Mouse (Mus musculus): ENCODE measurements around the gene Wee1. TPM values are rescaled to one million over a fixed set of nuclear protein-coding genes. Genes with fewer than 3 reads are reported as not detected.
"Not testable (repeated sequence)": the region's sequence is repeated elsewhere in the genome, so short reads cannot be mapped to it uniquely, and the experiment has no call there.

The Wee1 gene
- 13.5 and 13.6 TPM in 2 replicates for polyA plus RNA-seq (2012; rRNA removed)

DNA sequence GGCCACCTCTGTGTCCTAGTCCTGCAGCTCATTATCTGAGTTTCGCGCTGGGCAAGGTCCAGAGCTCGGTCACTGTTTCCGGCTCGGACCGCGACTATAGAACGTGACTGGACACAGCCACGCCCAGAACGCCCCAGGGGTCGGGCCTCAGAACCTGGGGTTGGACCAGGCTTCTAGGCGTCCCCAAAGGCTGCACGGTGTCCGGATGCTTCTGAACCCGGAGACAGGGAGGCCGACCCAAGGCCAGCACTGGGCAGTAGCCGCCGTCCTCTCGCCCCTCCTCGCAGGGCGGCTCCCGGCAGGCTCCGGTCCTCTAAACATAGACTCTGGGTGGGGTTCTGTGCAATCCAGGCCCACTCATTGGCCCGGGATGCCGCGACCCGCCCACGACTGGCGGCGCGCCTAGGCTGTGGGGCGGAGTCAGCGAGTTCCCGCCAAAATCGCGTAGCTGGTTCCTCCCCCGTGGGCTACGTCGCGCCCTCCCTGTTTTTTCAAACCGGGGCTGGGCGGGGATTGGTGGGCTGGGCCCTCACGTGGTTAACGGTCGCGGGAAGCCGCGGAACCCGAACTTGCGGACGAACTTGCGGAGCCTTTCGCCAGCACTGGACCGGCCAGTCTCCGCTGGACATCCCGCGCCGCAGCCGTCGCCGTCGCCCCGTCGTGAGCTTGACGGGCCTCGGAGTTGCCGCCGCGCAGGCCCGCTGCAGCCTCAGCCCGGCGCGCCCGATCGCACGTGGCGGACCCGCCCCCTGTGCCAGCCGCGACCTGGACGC lies at the start of gene Wee1:
Wee1 (plus strand) TSS at position 531 of the 773 bp plus-strand sequence.
- DNase-seq (ENCODE audit: low spot score) = peak; percentile 98

DNA sequence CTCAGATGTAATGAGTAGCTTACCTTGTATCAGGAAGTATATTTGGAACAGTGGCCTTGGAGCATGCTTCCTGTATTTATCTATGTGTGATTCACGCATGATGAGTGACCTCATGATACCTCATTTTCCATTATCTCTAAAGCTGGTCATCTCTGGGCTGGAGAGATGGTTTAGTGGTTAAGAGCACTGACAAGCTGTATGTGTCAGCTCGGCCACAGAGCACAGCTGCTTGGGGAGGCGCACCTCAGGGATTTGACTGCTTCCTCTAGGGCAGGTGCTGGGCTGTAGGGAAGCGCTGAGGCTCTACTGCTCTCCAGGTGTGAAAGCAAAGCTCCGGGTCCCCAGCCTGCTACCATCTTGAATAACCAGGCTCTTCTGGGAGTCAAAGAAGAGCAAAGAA lies 43.7 kb upstream of the Wee1 start:
- DNase-seq (ENCODE audit: low spot score) = no peak

DNA sequence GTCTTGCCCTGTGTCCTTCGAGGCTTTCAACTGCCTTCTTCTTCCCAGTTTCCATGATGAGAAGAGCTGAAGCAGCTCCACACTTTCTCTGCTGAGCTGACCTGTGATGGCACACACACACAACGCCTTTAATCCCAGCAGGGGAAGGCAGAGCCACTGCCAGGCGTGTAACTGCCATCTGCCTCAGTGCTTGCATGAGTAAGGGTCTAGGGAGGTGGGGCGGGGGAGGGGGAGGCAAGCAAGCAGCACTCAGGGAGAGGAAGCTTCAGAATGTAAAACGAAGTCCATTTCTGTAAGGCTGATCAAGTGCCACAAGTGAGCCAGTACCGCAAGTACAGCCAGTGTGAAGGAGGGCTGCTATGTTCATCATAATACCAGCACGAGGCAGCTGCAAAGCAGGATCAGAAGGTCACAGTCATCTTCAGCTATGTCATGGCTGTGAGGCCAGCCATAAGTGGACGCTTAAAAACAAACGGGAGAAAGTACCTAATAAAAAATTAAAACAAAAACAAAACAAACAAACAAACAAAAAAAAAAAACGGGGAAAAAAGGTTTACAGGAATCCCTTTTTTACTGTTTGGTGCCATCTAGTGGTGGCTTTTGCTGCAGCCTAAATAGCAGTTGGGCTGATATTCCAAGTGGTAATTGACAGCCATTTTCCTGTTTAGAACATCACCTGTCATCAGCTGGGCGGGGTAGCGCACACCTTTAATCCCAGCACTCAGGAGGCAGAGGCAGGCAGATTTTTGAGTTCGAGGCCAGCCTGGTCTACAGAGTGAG lies 38.3 kb upstream of the Wee1 start:
- no peak for DNase-seq (ENCODE audit: low spot score)

DNA sequence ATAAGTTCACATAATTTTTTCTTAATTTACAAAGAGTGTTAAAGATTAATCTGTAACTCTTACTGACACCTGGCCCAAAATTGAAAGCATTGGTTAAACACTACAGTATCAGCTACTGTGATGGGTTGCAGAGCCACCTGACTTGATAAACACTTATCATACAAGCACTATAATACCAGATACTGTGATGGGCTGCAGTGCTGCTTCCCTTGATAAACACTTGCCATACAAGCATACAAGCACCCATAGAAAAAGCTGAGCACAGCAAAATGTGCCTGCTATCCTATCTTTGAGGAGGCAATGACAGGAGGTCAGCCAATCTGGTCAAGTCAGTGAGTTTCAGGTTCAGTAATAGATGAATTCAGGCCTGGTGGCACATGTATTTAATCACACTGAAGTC lies 36.6 kb upstream of the Wee1 start:
- DNase-seq (ENCODE audit: low spot score) = no peak

DNA sequence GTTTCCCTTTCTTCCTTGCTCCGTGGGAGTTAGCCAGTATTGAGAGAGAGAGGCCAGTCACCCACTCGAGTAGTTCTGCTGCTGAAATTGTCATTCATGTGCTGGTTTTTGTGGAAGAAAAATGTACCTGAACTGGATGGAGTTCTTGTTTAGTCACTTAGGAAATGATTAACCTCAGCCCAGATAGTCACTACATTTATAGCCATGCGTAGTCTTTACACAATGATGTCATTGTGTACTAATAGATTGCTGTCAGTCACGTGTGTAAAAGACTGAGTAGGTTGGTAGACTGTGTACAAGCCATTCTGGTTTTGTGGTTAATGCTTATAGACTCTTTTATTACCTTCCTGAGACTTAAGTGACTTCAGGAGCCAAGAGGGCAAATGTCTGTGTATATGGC lies 33.9 kb upstream of the Wee1 start:
- DNase-seq (ENCODE audit: low spot score) = no peak

DNA sequence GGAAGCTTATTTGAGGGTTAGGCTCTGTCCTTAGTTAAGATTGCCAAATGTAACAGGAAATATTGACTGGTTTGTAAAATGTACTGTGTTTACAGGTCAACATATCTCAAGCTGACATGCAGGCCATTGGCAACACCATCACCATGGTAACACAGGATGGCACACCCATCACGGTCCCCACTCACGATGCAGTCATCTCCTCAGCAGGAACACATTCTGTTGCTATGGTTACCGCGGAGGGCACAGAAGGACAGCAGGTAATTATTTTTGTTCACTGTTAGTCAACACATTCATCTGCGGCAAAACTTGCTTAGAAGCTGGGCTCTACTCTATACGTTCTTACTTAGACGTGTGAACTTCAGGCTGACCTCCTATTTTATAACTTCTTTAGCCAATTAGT lies 30.2 kb upstream of the Wee1 start:
- no peak for DNase-seq (ENCODE audit: low spot score)

DNA sequence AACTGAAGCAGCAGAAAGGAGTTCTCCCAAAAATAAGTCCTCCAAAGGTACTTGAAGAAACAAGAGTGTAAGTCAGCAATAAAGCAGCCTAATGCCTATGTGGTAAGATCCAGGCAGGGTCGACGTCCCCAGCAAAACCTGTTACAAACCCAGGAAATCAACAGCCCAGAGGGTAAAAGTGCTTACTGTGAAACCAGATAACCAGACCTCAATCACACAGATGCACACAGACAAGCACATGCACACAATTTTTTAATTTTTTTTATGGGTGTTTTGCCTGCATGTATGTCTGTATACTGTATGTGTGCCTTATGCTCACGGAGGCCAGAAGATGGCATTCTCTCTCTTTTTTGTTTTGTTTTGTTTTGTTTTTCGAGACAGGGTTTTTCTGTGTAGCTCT lies 25.5 kb upstream of the Wee1 start:
- no peak for DNase-seq (ENCODE audit: low spot score)

DNA sequence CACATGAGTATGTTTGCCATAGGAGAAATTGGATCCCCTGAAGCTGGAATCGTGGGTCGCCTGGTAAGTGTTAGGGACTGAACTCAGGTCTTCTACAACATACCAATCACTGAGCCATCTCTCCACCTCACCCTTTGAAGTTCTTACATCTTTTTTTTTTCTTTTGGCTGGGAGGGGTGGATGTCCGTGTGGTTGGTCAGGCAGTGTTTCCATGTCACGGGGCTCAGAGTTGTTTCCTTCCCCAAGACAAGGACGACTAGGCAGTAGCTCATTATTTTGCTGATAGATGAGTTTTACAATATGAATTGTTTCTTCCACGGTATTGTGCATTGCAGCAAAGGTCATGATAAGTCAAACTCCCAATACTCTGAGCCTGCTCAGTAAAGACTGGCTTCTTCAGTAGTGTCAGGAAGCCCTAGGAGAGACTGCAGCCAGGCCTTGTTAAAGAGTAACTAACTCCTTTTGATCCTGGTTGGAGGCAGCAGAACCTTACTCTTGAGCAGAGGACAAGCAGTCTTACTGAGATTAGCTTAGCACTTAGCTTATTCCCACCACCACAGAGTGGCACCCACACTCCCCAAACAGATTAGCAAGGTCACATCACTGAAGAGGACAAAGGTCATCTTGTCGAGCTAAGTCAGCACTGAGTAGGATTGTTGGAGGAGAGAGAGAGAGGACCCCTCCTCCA lies 24.6 kb upstream of the Wee1 start:
- no peak for DNase-seq (ENCODE audit: low spot score)

DNA sequence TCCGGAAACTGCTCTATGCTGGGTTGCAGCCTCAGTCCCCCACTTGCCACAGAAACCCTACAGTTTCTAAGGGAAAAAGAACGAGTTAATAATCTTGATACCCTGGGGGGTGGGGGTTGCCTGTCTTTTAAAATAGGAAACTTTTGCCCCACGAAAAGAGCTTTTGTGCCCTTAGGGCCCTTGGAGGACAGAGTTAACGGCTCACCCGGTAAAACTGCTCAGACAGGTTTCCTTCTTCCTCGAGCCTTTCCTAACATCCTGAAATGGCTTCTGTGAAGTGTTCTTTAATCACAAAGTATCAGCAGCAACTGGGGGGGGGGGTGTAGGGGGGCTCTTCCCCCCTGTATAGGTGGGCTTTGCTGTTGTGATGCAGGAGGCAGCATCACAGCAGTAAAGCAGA lies 21.0 kb upstream of the Wee1 start:
- DNase-seq (ENCODE audit: low spot score) = no peak

DNA sequence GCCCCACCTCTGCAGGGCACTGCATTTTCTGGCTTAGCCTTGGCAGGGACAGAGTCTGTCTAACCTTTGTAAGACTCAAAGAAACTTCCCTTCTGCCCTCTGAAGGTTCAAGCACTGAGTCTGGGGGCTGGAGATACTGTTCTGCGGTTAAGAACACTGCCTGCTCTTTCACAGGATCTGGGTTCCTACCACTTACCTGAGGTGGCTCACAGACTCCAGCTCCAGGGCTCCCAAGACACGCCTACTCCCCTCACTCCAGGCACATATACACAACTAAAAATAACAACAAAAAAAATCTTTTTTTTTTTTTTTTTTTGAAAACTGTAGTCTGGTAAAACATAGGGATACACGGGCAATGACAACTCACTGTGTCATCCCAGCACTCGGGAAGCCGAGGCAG lies 20.6 kb upstream of the Wee1 start:
- no peak for DNase-seq (ENCODE audit: low spot score)

DNA sequence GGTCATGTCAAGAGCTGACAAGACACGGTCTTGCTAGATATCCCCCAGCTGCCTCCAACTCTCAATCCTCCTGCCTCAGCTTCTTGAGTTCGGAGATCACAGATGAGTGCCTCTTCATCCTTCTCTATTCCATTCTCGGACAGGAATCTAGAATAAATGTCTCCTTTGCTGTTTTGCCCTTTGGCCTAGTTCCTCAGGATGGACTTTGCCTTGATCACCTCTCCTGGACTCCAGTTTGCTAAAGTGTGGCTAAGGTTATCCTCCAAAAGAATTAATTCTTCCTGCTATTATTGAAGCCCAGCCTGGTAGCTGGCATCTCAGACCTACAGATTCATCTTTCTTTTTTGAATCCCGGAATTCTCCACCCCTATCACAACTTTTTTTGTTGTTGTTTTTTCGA lies 16.8 kb upstream of the Wee1 start:
- DNase-seq (ENCODE audit: low spot score) = no peak

DNA sequence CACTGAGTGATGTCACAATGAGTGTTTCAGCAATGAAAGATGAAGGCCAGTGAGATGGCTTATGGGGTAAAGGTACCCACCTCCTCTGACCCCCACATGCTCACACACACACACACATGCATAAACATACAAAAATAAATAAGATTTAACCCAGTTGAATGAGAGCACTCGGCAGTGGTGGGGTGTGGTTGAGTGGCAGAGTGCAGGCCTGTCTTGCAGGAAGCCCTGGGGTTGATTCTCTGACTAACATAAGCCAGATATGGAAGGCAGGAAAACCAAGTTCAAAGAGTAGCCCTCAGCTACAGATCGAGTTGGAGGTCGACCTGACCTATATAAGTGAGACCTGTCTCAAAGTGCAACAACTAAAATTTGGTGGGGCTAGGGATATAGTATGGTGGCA lies 15.2 kb upstream of the Wee1 start:
- no peak for DNase-seq (ENCODE audit: low spot score)

DNA sequence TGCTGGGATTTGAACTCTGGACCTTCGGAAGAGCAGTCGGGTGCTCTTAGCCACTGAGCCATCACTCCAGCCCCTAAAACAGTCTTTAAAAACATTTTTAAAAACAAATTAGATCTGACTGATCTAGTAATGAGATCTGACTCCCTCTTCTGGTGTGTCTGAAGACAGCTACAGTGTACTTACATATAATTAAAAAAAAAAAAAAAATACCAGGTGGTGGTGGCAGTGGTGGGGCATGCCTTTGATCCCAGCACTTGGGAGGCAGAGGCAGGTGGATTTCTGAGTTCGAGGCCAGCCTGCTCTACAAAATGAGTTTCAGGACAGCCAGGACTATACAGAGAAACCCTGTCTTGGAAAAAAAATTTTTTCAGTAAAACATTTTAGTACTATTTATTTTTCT lies 13.3 kb upstream of the Wee1 start:
- DNase-seq (ENCODE audit: low spot score) = not testable (repeated sequence)

DNA sequence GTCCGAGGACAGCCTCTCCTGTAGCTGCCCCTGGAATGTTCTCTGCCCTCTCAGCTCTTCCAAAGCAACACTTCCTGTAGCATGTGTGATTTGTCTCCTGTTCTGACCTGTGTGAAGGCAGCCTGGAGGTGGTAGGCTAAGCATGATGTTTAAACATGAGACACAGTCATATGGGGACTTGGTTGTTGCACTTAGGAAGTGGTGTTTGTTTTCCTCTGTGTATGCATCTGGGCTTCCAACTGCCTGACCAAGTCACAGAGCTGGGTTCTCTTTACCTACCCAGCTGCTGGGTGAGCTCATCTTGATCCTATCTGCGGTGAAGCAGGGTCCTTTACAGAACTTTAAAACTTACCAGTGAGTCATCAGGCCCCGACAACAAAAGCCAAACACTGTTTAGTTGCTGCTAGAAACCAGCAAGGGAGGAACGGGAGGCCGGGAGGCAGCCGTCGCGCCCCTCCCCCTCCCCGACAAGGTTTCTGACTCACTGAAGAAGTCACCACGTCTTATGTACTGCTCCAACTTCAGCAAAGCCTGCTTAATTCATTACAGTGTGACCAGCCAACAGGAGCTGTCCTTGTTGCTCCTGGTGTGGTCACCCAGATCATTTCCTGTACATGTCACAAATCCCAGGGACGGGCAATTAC lies 12.8 kb upstream of the Wee1 start:
- peak; percentile 49 for DNase-seq (ENCODE audit: low spot score)

DNA sequence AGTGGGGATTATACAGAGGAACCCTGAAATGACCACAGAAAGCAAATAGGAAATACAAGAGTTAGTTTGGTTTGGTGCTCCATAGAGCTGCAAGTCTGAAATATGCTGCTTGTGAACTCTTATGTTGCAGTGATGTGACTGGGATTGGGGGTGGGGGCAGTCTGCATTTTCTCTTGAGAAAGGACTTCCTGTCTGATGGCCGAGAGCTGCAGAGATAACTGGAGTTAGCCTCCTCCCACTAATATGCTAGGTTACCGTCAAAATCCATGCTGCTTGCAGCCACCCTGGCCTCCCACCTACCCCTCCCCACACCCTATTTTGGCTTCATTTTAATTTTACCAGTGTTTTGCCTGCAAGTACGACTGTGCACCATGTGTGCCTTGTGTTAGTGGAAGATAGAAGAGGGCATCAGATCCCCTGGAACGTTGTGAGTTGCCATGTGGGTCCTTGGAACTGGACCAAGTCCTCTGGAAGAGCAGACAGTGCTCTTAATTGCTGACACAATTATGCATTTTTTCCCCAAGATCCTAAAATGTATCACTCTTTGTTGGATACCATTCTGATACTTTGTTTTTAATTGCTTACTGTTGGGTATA lies 11.7 kb upstream of the Wee1 start:
- DNase-seq (ENCODE audit: low spot score) = no peak

DNA sequence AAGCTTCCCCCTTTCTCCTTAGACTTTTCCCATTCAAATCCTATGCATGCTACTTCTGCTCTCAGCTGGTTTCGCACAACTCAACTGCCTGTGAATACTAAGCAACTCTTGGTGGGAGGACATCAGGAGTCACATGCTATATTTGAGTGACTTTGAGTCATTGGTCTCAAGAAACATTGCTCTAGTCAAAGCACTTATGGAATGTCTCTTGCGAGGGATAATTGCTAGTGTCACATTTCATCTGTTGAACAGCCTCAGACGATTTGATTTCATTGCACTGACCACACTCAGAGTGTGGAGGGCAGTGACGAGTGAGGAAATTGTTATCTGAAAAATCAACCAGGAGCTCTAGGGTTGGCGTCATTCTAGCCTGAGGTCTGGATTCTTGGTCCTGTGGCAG lies 7.1 kb upstream of the Wee1 start:
- DNase-seq (ENCODE audit: low spot score) = no peak

DNA sequence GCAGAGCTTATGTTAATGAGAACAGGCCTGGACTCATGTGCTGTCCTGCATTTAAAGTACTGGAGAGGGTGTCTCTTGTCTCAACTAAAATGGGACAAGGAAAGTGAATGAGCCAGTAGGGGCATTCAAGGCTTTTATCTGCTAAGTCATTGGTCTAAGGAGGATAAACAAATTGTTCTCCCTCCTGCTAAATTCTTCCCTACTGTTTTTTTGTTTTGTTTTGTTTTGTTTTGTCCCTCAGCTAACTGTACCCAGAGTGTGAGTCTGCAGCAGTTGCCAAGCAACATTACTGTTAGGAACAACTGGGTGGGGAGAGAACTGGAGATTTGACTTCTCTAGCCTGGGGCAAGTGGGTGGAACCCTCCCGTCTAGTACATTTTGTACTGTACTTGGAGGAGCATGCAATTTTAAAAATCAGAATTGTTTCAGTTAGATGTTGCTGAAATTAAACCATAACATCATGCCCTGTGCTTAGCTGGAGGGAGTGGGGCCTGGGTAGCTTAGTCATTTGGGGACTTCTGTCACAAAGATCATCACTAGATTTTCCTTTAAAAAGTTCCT lies 5.0 kb upstream of the Wee1 start:
- DNase-seq (ENCODE audit: low spot score) = no peak

DNA sequence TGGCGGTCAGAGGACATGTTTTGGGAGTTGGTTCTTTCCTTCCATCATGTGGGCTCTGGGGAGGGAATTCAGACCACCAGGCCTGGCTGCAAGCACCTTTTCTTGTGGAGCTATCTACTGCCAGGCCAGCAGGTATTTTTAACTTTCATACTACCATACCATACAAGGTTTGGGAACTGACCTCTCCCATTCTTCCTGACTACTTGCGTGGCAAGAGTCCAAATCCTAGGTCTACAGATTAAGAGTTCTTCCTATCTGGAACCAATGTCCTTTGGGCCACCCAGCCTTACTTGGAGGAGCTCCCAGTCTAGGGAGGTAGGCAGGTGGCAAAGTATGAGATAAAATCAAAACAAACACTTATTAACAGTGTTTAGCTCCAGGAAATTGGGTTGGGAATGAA lies 3.4 kb upstream of the Wee1 start:
- DNase-seq (ENCODE audit: low spot score) = no peak

DNA sequence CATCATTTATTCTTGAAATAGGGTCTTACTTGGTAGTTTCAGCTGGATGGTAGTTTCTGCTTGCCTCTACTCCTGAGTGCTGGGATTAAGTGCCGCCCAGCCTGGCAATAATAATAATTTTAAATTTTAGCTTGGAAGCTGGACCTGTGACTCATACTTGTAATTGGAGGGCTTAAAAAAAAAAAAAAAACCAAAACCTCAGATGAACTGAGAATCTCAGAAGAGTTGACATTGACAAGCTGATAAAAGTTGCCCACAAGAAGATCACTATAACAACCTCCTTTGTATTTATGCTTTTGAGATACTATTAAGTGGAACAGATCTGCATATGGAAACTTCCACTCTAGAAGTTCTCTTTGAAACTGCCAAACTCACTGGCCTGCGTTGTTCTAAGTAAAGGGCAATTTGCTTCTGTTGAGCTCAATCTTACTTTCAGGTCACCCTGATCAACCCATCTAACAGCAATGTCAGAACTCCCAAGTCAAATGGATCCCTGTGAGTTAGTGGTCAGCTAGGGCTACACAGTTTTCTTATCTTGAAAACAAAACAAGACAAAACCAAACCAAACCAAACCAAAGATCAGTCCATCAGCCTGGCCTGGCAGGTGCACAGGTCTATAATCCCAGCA lies 1.6 kb upstream of the Wee1 start:
- no peak for DNase-seq (ENCODE audit: low spot score)

DNA sequence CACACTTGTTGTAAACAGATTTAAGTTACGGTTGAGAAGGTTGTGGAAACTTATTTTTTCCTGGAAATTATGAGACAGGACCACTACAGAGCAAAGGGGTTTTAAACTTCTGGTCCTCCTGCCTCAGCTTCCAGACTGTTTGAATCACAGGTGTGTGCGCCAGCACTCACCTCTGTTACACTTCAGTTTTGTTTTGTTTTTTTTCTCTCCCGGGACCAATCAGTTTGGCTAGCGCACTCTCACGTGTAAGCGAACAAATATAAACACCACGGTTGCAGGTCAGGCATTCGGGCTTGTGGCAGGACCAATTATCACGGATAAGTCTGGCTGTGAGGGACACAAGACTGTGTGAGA lies 707 bp upstream of the Wee1 start:
- no peak for DNase-seq (ENCODE audit: low spot score)

DNA sequence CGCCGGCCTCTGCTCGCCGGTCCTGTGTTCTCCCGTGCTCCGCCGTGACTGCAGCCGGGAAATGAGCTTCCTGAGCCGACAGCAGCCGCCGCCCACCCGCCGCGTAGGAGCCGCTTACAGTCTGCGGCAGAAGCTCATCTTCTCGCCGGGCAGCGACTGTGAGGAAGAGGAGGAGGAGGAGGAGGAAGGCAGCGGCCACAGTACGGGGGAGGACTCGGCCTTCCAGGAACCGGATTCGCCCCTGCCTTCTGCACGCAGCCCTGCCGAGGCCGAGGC lies 381 bp downstream of the Wee1 start:
- DNase-seq (ENCODE audit: low spot score) = no peak
